Mouse (Mus musculus) forebrain, embryonic 11.5 days (tissue): ENCODE measurements around the gene Dlk2. TPM values are rescaled to one million over a fixed set of nuclear protein-coding genes. Genes with fewer than 3 reads are reported as not detected.

Source experiments
- ATAC-seq: fragments of 200-750 bp; cut with Nextera tagmentation; replicated peaks from 2 replicates; pipeline ENCODE4 v1.8.0; 2017; ENCODE audit warnings: moderate TSS enrichment; ENCODE audit not compliant: low FRiP score
- DNase-seq: peaks from one replicate; pipeline ENCODE4 v3.0.0-alpha.2; 2017; ENCODE audit warnings: low spot score
- H3K27ac ChIP-seq: fragments of 300-500 bp; sonication (generic); 2 replicates; pipeline ENCODE4 v1.5.1; 2014; ENCODE audit warnings: low read depth, low read length
- H3K27me3 ChIP-seq: fragments of 300-500 bp; sonication (generic); 2 replicates; pipeline ENCODE4 v1.6.1; 2014; ENCODE audit warnings: mild to moderate bottlenecking, low read length, mixed read lengths; ENCODE audit not compliant: control insufficient read depth, insufficient read depth
- H3K36me3 ChIP-seq: fragments of 300-500 bp; sonication (generic); 2 replicates; pipeline ENCODE4 v1.6.1; 2014; ENCODE audit warnings: mild to moderate bottlenecking, low read length, moderate library complexity, mixed read lengths; ENCODE audit not compliant: control insufficient read depth, insufficient read depth
- H3K4me1 ChIP-seq: fragments of 300-500 bp; sonication (generic); replicated peaks from 2 replicates; pipeline ENCODE4 v1.6.1; 2014; ENCODE audit warnings: low read length, mixed read lengths; ENCODE audit not compliant: control insufficient read depth, insufficient read depth
- H3K4me2 ChIP-seq: fragments of 300-500 bp; sonication (generic); 2 replicates; pipeline ENCODE4 v1.6.1; 2014; ENCODE audit warnings: low read depth, mild to moderate bottlenecking, low read length, moderate library complexity, mixed read lengths; ENCODE audit not compliant: severe bottlenecking
- H3K4me3 ChIP-seq: fragments of 300-500 bp; sonication (generic); 2 replicates; pipeline ENCODE4 v1.5.1; 2014; ENCODE audit warnings: low read depth, low read length
- H3K9ac ChIP-seq: fragments of 300-500 bp; sonication (generic); 2 replicates; pipeline ENCODE4 v1.6.1; 2014; ENCODE audit warnings: low read length
- H3K9me3 ChIP-seq: fragments of 300-500 bp; sonication (generic); 2 replicates; pipeline ENCODE4 v1.6.1; 2016; ENCODE audit warnings: low read length, mixed read lengths; ENCODE audit not compliant: control insufficient read depth
- WGBS: fragments of 180-500 bp; shearing (Covaris S2); extraction: QIAGEN DNeasy Blood & Tissue Kit; methylation state at CpG from one replicate; pipeline ENCODE4 v1.1.7; 2014; 5-methylcytosine and 5-hydroxymethylcytosine counted together
- polyA plus RNA-seq: library from polyadenylated mRNA; unstranded; fragments of >200 nt; fragmentation: Nextera tagmentation; extraction: Ambion mirVana; gene quantifications from 2 replicates; pipeline ENCODE4 v1.2.1, GENCODE M21; 2014

The Dlk2 gene
- polyA plus RNA-seq, 1 experiment from 2014 or later, result 1.2 TPM

GRCm38 (mm10) chr17:46351026-46351700, 53.9 kb downstream of the Dlk2 start:
- no peak for ATAC-seq

More at GRCm38 (mm10) chr17:46351026-46351700, 53.9 kb downstream of the Dlk2 start:
- Histone ChIP-seq H3K4me3 (no peak overlapping the region), H3K9ac (no peak overlapping the region), H3K4me1 (no peaks in the 10 kb centered on the region), H3K36me3 (no peaks in the 10 kb centered on the region), H3K27me3 (no peaks in the 10 kb centered on the region), H3K27ac (no peak overlapping the region), H3K4me2 (no peak overlapping the region), H3K9me3 (no peaks in the 10 kb centered on the region; the same call in 1 of the 2 replicates)
- 80% methylated on average over 8 of the region's 8 CpGs for WGBS
- DNase-seq, result no peak

Other genes starting within 250 kb of the Dlk2 start
- gene Mrps18a, start 186.4 kb upstream of the Dlk2 start, polyA plus RNA-seq, result 119 and 127 TPM in 2 replicates
- gene Rsph9, start 153.2 kb upstream of the Dlk2 start, polyA plus RNA-seq, result 14.1 and 15.6 TPM in 2 replicates
- 33.7 and 35.4 TPM in 2 replicates for gene Mad2l1bp, start 143.9 kb upstream of the Dlk2 start, polyA plus RNA-seq
- gene Gtpbp2, start 136.4 kb upstream of the Dlk2 start, polyA plus RNA-seq, result 28.7 and 32.6 TPM in 2 replicates
- gene Polh, start 94.8 kb upstream of the Dlk2 start, polyA plus RNA-seq, result 14.0 and 14.3 TPM in 2 replicates
- gene Xpo5, start 94.6 kb upstream of the Dlk2 start, polyA plus RNA-seq, result 76.7 and 79.7 TPM in 2 replicates
- gene Polr1c, start 49.4 kb upstream of the Dlk2 start, polyA plus RNA-seq, result 111 and 118 TPM in 2 replicates
- 57.8 and 75.5 TPM in 2 replicates for gene Yipf3, start 49.3 kb upstream of the Dlk2 start, polyA plus RNA-seq
- 2.3 and 3.8 TPM in 2 replicates for gene Lrrc73, start 43.9 kb upstream of the Dlk2 start, polyA plus RNA-seq
- gene Tjap1, start 14.4 kb upstream of the Dlk2 start, polyA plus RNA-seq, result 62.6 and 63.4 TPM in 2 replicates
- 7.3 and 8.3 TPM in 2 replicates for gene Abcc10, start 30.9 kb downstream of the Dlk2 start, polyA plus RNA-seq
- 16.4 and 17.0 TPM in 2 replicates for gene Zfp318, start 86.3 kb downstream of the Dlk2 start, polyA plus RNA-seq
- gene Crip3, start 131.5 kb downstream of the Dlk2 start, polyA plus RNA-seq, result 0.28 and 0.52 TPM in 2 replicates
- not detected in 2 replicates for gene Slc22a7, start 141.0 kb downstream of the Dlk2 start, polyA plus RNA-seq
- 3.5 TPM in 2 replicates for gene Ttbk1, start 190.3 kb downstream of the Dlk2 start, polyA plus RNA-seq
- 87.6 and 89.0 TPM in 2 replicates for gene Dnph1, start 199.3 kb downstream of the Dlk2 start, polyA plus RNA-seq
- gene Cul9, start 249.0 kb downstream of the Dlk2 start, polyA plus RNA-seq, result 3.4 and 4.0 TPM in 2 replicates